Mouse (Mus musculus) mouse embryonic stem cell (cell line): ENCODE results near the gene Gimap3.

Experiments used
- in situ Hi-C, 2 experiments: fragments of 300-500 bp; cut with MboI; formaldehyde crosslinking; loops; 1 replicate in 1 of 2; 3 replicates in 1 of 2; pipeline ENCODE4 v1.14.3; 2019 to 2020; ENCODE audit warnings: low sequenced_read_pairs in 2 of 2, low pct_unique_long_range_greater_than_20kb in 1 of 2, mixed read lengths in 1 of 2; ENCODE audit not compliant: unreplicated experiment in 1 of 2

The Gimap3 gene

GRCm38 (mm10) chr6:48718455-48718854 is 52.2 kb downstream of the Gimap3 start, which contains the start of the genes Gm28053 and Gimap7:
Gm28053 (plus strand) TSS chr6:48718607.
Gimap7 (plus strand) TSS chr6:48718621.
- in situ Hi-C loops: no loop called here
